Mouse (Mus musculus): ENCODE measurements around the gene Sirt5.

Gene Sirt5

GRCm38 (mm10) chr13:43364985-43365824 is at the start of gene Sirt5:
Sirt5 (plus strand) TSS chr13:43365496.
- DNase-seq (ENCODE audit: low read depth, low spot score) = peak; percentile 97

- no peak for DNase-seq (ENCODE audit: low read depth, low spot score)
Observed at GRCm38 (mm10) chr13:43317411-43317810, 47.9 kb upstream of the Sirt5 start.

- DNase-seq (ENCODE audit: low read depth, low spot score) = no peak
Observed at GRCm38 (mm10) chr13:43319396-43319795, 45.9 kb upstream of the Sirt5 start.

GRCm38 (mm10) chr13:43321492-43321891 is 43.8 kb upstream of the Sirt5 start:
- DNase-seq (ENCODE audit: low read depth, low spot score) = no peak

DNA sequence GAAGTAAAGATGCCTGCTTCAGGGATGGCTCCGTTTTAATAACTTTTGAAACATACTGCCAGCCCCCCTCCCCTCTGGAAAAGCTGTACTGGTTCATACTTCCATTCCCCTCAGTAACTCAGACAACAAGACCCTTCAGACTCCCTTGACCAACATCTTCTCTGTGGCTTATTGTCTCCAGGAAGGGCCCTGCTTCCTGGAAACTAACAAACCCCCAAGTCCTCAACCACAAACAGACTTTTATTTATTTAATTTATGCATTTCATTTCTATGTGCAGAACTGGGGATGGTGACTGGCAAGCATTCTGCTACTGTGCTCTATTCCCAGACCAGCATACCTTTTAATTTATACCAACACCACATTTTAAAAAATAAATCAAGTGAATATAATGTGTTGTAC is 39.9 kb upstream of the Sirt5 start:
- DNase-seq (ENCODE audit: low read depth, low spot score) = no peak

- no peak for DNase-seq (ENCODE audit: low read depth, low spot score)
Observed at GRCm38 (mm10) chr13:43331721-43332444, 33.4 kb upstream of the Sirt5 start.

- peak; percentile 80 for DNase-seq (ENCODE audit: low read depth, low spot score)
Observed at GRCm38 (mm10) chr13:43332591-43332990, 32.7 kb upstream of the Sirt5 start.

- DNase-seq (ENCODE audit: low read depth, low spot score) = no peak
Observed at GRCm38 (mm10) chr13:43336425-43337221, 28.7 kb upstream of the Sirt5 start.

DNA sequence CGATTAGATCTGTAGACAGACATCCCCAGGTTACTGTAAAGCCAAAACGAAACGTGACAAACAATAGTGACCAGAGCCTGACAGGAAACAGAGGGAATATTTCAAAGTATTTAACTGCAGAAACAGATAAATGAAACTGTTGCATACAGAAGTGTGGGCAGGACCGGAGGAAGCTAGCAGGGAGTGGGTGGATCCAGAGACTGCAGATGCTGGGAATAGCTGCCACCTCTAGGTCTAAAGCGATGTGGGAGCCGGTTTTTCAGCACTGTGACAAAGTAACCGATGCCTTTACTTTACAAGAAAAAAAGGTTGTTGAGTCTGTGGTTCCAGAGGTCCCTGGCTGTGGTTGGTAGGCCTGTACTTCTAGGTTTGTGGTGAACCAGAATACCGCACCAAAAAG is 27.3 kb upstream of the Sirt5 start:
- DNase-seq (ENCODE audit: low read depth, low spot score) = no peak

- no peak for DNase-seq (ENCODE audit: low read depth, low spot score)
Observed at GRCm38 (mm10) chr13:43338632-43339031, 26.7 kb upstream of the Sirt5 start.

DNA sequence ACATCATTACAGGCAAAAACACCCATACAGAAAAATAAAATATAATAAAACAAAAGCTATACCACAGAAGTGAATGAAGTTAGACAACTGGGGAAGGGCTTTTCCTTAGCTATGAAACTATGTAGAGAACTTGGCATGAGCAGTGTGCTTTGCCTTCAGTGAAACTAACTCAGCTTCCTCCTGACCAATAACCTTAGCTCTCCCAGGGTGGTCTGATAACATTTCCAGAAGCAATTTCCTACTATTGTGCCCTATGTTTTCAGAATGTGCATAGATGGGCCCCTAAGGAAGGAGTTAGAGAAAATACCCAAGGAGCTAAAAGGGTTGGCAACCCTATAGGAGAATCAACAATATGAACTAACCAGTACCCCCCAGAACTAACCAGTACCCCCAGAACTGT is 18.5 kb upstream of the Sirt5 start:
- no peak for DNase-seq (ENCODE audit: low read depth, low spot score)

- no peak for DNase-seq (ENCODE audit: low read depth, low spot score)
Observed at GRCm38 (mm10) chr13:43349376-43349775, 15.9 kb upstream of the Sirt5 start.

DNA sequence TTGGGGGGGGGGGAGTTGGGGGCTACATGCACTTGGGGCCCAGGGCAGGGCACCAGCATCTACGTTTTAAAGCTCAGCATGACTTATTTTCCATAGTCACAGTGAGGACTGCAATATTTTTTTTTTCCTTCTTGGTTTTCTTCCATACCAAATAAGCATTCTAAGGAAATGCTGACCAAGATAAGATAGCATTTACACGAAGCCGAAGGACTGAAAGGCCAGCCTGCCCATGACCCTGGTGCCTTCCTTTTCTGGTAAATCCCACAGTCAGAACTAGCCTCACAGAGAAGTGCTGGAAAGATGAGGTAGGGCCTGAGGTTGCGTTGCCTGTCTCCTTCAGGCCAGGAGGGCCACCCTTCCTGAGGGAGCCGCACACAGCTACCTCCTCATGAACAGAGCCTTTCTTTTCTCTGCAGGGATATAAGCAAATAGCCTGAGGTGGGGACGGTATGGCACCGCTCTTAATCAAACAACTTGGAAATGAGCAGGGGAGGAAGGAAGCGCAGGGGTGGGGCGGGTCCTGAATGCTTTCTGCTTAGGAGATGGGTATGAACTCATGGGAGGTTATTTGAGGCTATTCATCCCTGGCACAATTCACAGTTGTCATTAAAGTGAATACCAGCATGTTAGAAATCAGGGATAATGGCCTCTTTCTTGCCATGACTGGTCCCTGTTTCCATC is 14.7 kb upstream of the Sirt5 start:
- no peak for DNase-seq (ENCODE audit: low read depth, low spot score)

- no peak for DNase-seq (ENCODE audit: low read depth, low spot score)
Observed at GRCm38 (mm10) chr13:43353356-43353755, 11.9 kb upstream of the Sirt5 start.

DNA sequence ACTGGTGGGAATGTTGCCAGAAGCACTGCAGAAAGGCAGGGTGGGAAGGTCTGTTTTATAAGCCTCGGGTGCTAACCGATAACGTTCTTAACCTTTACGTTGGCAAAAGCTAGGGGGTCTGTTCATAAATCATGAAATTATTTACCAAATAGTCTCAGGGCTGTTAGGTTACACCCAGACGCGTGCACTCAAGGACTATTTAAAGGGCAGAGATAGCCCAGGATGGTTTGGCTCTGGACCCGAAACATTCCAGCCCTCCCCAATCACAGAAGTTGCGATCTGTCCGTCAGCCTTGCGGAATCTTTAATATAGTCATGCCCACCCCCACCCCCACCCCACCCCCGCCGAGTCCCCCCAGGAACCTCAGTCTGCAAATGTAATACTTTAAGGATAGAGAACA is 10.9 kb upstream of the Sirt5 start:
- no peak for DNase-seq (ENCODE audit: low read depth, low spot score)

GRCm38 (mm10) chr13:43356346-43357125 is 8.8 kb upstream of the Sirt5 start:
- no peak for DNase-seq (ENCODE audit: low read depth, low spot score)

DNA sequence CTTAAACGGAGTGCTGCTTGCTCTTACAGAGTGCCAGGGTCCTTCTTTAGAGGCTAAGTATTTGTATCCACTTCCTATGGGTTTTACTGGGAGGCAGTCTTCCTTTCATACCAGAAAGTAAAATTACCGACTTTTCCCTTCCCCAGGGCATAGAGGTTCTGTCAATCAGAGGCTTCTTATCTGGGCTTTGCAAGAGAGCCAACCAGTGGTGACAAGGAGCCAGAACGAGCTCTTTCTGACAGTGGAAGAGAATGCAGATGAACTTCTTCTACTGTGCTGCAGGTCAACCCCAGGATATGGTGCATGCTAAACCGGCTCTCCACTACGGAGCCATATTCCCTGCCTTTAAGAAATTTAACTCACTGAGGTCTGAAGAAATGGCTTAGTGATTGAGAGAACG is 4.8 kb upstream of the Sirt5 start:
- no peak for DNase-seq (ENCODE audit: low read depth, low spot score)

DNA sequence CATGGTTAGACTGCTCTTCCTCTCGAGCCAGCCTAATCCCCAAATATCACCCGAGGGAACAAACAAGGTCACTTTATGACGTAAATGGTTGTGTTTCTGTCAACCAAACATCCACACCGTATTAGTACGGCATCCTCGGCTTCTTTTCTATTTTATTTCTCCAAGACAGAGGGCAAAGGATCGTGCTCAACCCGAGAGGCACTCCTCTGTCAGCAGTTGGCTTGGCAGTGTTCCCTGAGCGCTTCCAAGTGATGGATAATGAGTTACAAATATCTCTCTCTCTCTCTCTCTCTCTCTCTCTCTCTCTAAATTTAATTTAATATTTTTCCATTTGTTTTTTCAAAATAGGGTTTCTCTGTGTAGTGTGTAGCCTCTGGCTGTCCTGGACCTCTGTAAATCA is 2.9 kb upstream of the Sirt5 start:
- DNase-seq (ENCODE audit: low read depth, low spot score) = no peak

DNA sequence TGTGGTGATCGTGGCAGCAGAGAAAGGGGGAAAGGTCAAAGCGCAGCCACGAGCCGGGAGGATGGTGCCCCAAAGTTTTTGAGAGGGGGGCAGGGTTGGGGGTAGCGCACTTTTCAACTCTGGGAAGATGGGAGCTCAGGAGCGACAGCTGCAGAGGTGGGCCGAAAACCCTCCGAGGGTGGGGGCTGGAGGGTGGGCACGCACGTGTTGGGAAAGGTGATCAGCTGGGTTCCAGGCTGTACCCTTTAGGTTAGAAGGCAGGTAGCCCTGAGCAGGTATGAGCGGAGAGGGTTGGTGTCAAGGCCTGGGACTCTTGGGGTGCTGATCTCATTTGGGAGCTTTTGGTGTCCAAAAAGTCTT is 509 bp downstream of the Sirt5 start:
- no peak for DNase-seq (ENCODE audit: low read depth, low spot score)

- DNase-seq (ENCODE audit: low read depth, low spot score) = no peak
Observed at GRCm38 (mm10) chr13:43370063-43370462, 4.8 kb downstream of the Sirt5 start.

DNA sequence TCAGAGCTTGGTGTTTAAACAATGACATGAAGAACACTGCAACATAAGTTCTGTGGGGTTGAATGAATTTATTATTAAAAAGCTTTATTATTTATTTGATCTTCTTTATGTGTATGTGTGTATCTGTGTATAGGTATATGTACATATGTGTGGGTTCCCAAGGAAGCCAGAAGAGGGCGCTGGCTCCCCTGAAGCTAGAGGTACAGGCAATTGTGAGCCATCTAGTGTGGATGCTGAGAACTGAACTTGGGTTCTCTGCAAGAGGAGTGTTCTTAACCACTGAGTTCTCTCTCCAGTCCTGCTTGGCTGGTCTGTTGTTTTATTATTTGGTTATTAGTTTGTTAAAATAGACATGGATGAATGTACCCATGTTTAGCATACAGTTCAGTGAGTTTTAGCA is 7.6 kb downstream of the Sirt5 start:
- peak; percentile 50 for DNase-seq (ENCODE audit: low read depth, low spot score)

Measured in ES-CJ7 (cell line).